Mouse (Mus musculus) ES-Bruce4 (cell line): ENCODE data around the gene Fhl1. TPM values are rescaled to one million over a fixed set of nuclear protein-coding genes. Genes with fewer than 3 reads are reported as not detected.

ENCODE experiments used
- H3K27ac ChIP-seq: 2 replicates; pipeline ENCODE4 v1.5.1; 2012; ENCODE audit warnings: low read length, inconsistent platforms; ENCODE audit not compliant: insufficient read depth
- H3K27me3 ChIP-seq: 2 replicates; pipeline ENCODE4 v1.6.1; 2012; ENCODE audit warnings: mild to moderate bottlenecking, low read length, inconsistent platforms; ENCODE audit not compliant: control insufficient read depth, poor library complexity, insufficient read depth, severe bottlenecking
- H3K36me3 ChIP-seq: 2 replicates; pipeline ENCODE4 v1.6.1; 2012; ENCODE audit warnings: inconsistent platforms, mild to moderate bottlenecking, low read length, moderate library complexity; ENCODE audit not compliant: control insufficient read depth, poor library complexity, insufficient read depth, severe bottlenecking
- H3K4me1 ChIP-seq: one replicate; pipeline ENCODE4 v1.8.1; 2011; ENCODE audit warnings: low read length; ENCODE audit not compliant: control insufficient read depth, insufficient read depth
- H3K4me3 ChIP-seq: 2 replicates; pipeline ENCODE4 v1.5.1; 2011; ENCODE audit warnings: low read depth, mild to moderate bottlenecking, low read length
- H3K9ac ChIP-seq: 2 replicates; pipeline ENCODE4 v1.6.1; 2012; ENCODE audit warnings: low read depth, mild to moderate bottlenecking, inconsistent platforms; ENCODE audit not compliant: poor library complexity, severe bottlenecking
- H3K9me3 ChIP-seq: replicated peaks from 2 replicates; pipeline ENCODE4 v1.6.1; 2012; ENCODE audit warnings: mild to moderate bottlenecking, low read length, inconsistent platforms; ENCODE audit not compliant: control insufficient read depth, poor library complexity, insufficient read depth, severe bottlenecking
- CTCF ChIP-seq: IDR thresholded peaks from one replicate; pipeline ENCODE4 v1.8.1; 2011; ENCODE audit warnings: low read depth, low read length
- EP300 ChIP-seq: IDR thresholded peaks from 2 replicates; pipeline ENCODE4 v1.6.1; 2011; ENCODE audit warnings: low read depth, low read length; ENCODE audit not compliant: insufficient read depth
- POLR2A ChIP-seq: IDR thresholded peaks from one replicate; pipeline ENCODE4 v1.8.1; 2011; ENCODE audit warnings: low read length; ENCODE audit not compliant: insufficient read depth
- polyA plus RNA-seq: library from polyadenylated mRNA; stranded (reverse); fragments of >200 nt; gene quantifications from 2 replicates; pipeline ENCODE4 v1.2.4, GENCODE M21; 2011; ENCODE audit warnings: low read depth; ENCODE audit not compliant: missing spikeins, insufficient read depth, insufficient read length

Fhl1 gene
- polyA plus RNA-seq, 1 experiment: 169 TPM

DNA sequence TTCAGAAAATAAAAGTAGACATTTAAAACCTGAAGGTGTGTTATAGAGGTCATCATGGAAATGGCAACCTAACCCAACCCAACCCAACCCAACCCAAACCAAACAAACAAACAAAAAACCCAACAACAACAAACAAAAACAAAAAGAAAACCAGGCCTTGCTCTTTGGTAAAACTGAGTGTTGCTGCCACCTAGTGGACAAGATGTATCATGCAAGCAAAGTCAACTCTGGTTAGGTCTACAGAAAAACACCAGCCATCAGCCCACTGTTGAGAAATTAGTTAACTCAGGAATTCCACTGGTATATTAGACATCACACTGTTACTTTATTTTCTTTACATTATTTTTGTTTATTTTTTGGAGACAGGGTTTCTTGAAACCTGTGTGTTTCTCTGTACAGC, 107.8 kb downstream of the Fhl1 start:
- TF ChIP-seq CTCF: peak; percentile 5
- TF ChIP-seq POLR2A: no peak
- no peaks in the 10 kb centered on the region for H3K36me3 ChIP-seq

DNA sequence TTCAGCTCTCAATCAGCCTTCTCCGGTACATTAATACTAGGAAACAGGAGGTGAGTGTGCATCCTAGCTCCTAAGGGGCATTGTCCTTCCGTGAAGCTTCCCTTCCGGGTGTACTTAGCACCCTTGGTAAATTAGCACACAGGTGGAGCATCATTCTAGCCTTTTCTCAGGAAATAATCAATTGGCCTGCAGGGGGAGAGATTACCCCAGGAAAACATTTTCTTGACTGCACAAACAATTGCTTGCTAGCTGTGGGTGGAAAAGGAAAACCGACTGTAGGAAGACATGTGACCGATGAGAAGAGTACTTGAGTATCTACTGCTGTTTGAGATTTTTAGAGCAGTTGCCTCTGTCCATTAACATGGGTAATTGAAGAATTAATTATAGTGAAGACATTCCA, 109.7 kb downstream of the Fhl1 start:
- H3K4me3 ChIP-seq: no peak overlapping the region
- H3K9ac ChIP-seq: no peak overlapping the region
- no peak for TF ChIP-seq CTCF
- no peak for TF ChIP-seq EP300
- no peak for TF ChIP-seq POLR2A
- H3K9me3 ChIP-seq: no peaks in the 10 kb centered on the region
- no peak overlapping the region for H3K27ac ChIP-seq
- no peaks in the 10 kb centered on the region for H3K36me3 ChIP-seq
- no peaks in the 10 kb centered on the region for H3K27me3 ChIP-seq
- no peaks in the 10 kb centered on the region for H3K4me1 ChIP-seq

More for the DNA sequence above, 107.8 kb downstream of the Fhl1 start:
- Histone ChIP-seq H3K4me1 (no peaks in the 10 kb centered on the region), H3K4me3 (no peak overlapping the region), H3K9me3 (no peaks in the 10 kb centered on the region), H3K9ac (no peak overlapping the region), H3K27ac (no peak overlapping the region), H3K27me3 (no peaks in the 10 kb centered on the region)

Other genes with a start within 250 kb of the Fhl1 start
- not detected in 2 replicates for gene Gm10477, start 207.0 kb upstream of the Fhl1 start, polyA plus RNA-seq
- 1.1 TPM in 1 of 2 replicates, not detected in the other for gene Gm648, start 182.2 kb upstream of the Fhl1 start, polyA plus RNA-seq
- gene Mmgt1, start 133.7 kb upstream of the Fhl1 start, polyA plus RNA-seq: 21.0 and 21.1 TPM in 2 replicates
- gene Slc9a6, start 122.0 kb upstream of the Fhl1 start, polyA plus RNA-seq: 9.9 and 10.0 TPM in 2 replicates
- gene Map7d3, start 90.5 kb downstream of the Fhl1 start, polyA plus RNA-seq: 4.4 and 5.1 TPM in 2 replicates
- not detected in 2 replicates for gene Adgrg4, start 138.4 kb downstream of the Fhl1 start, polyA plus RNA-seq